Mouse (Mus musculus): ENCODE results near the gene Tor3a. TPM values are rescaled to one million over a fixed set of nuclear protein-coding genes. Genes with fewer than 3 reads are reported as not detected.
"Not testable (repeated sequence)": the region's sequence is repeated elsewhere in the genome, so short reads cannot be mapped to it uniquely, and the experiment has no call there.

Tor3a gene
- total RNA-seq, 4 experiments from 2014 or later: 5.8 to 8.1 (median 7.8) TPM

DNA sequence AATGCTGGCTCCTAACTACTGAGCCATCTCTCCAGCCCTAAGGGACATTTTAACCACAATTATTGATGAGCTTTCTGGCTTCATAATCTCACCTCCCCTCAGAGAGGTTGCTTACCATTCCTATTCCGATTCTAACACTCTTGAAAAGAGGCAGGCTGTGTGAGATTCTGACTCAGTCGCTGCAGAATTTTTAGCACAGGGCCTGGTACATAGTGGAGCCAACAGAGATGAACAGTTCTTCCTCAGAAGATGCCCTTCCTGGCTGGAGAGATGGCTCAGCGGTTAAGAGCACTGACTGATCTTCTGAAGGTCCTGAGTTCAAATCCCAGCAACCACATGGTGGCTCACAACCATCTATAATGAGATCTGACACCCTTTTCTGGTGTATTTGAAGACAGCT lies 2.2 kb downstream of the Tor3a start:
- DNase-seq (ENCODE audit: low spot score in 2 of 2): no peak

DNA sequence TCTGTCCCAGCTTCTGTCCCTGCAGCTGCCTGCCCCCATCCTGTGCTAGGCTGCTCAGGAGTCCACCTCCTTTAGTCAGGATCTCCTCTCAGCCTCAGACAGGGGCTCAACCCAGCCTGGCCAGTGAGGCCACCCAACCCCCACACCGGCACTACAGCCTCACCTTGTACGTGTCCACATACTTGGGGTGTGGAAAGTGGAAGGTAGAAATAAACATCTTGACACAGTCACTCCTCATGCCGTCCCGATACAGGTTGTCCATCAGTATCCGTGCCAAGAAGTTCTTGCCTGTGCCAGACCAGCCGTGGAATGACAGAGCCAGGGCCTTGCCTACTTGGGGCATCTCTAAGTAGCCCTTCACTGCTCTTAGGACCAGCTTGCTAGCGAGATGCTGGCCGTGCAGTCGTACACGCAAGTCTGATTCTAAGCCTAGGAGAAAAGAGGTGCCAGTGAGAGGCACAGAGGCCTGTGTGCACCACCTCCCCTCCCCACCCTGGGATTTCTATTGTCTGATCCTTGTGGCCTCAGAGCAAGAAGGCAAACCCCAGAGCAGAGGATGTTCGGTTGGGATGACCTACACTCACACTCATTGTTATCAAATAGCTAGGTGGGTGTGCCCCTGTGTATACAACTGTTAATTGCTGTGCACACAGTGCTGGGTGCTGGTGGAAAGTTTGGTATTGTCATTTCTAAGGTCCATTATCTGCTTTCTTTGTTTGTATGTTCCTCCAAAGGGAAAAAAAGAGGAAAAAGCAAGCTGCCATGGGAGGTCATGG lies 4.8 kb downstream of the Tor3a start:
- DNase-seq (ENCODE audit: low spot score in 2 of 2): no peak

DNA sequence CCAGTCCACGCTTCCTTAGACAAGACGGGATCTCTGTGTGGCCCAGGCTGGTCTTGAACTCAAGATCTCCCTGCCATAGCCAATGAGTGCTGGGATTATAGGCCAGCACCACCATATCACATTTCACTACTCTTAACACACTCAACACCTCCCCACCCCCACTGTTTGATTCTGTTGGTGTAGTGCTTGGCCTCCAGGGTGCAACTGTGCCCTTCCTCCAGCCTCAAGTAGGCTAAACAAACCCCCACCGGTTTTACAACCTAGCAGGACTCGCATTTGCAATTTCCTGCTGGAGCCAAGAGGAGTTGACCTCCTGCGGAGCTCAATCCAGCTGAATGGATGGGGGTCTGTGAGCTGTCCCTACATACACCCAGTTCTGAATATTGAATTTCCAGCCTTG lies 5.6 kb downstream of the Tor3a start:
- DNase-seq (ENCODE audit: low spot score in 2 of 2): no peak

GRCm38 (mm10) chr1:156667141-156667926 lies 6.8 kb downstream of the Tor3a start:
- peak in 1 of 2 experiments; percentile 54 for DNase-seq (ENCODE audit: low spot score in 2 of 2)

DNA sequence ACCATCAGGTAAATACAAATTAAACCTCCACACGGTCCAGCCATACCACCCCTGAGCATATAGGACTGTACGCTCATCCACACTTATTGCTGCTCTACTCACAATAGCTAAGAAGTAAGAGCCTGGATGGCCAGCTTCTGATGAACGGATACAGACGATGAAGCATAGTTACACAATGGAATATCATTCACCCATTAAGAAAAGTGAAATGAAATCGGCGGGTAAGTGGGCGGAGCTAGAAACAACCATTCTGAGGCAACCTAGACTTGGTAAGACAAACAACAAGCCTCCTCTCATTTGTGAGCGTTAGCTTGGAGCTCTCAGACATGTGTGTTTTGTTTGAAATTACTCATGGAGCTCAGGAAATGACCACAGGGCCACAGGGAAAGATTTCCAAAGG lies 8.4 kb downstream of the Tor3a start:
- no peak for DNase-seq (ENCODE audit: low spot score in 2 of 2)

DNA sequence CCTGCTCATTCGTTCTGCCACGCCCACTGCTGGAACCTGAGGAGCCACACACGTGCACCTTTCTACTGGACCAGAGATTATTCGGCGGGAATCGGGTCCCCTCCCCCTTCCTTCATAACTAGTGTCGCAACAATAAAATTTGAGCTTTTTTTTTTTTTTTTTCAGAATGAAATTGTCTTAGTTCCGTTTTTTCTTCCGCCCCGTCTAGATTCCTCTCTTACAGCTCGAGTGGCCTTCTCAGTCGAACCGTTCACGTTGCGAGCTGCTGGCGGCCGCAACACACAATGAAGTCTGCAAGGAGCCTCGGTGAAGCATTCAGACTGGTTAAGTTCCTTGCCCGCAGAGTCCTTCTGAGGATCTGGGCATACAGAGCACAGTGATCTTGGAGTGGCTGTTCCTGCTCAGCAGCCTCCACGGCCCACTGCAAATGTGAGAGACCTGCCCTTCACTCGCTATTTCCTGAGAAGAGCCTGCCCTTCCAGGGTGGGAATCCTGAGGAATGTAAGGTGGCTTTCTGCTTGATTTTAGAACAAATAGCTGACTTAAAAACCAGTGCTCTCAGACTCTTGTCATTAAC lies 13.4 kb downstream of the Tor3a start:
- DNase-seq (ENCODE audit: low spot score in 2 of 2): not testable (repeated sequence)

- no peak for DNase-seq (ENCODE audit: low spot score in 2 of 2)
Observed at GRCm38 (mm10) chr1:156659906-156660659, 14.1 kb downstream of the Tor3a start.

GRCm38 (mm10) chr1:156658676-156659075 lies 15.5 kb downstream of the Tor3a start:
- DNase-seq (ENCODE audit: low spot score in 2 of 2): no peak

DNA sequence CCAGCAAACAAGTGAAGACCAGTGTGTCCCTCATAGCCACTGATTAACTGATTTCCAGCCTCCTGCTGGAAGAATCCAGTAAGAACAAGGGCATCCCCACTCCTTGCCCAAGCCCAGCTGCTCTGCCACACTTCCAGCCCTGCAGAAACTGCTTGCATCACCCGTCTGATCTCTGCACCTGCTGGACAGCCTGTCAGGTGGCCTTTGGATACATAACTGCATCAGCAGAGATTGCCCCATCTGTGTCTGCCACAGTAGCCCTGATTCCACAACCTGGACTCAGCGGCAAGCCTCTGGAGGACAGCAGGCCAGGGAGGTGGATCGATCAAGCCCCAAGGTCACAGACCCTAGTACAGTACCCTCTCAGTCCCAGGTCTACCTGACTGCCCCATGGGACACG lies 16.6 kb downstream of the Tor3a start:
- DNase-seq (ENCODE audit: low spot score in 2 of 2): no peak

DNA sequence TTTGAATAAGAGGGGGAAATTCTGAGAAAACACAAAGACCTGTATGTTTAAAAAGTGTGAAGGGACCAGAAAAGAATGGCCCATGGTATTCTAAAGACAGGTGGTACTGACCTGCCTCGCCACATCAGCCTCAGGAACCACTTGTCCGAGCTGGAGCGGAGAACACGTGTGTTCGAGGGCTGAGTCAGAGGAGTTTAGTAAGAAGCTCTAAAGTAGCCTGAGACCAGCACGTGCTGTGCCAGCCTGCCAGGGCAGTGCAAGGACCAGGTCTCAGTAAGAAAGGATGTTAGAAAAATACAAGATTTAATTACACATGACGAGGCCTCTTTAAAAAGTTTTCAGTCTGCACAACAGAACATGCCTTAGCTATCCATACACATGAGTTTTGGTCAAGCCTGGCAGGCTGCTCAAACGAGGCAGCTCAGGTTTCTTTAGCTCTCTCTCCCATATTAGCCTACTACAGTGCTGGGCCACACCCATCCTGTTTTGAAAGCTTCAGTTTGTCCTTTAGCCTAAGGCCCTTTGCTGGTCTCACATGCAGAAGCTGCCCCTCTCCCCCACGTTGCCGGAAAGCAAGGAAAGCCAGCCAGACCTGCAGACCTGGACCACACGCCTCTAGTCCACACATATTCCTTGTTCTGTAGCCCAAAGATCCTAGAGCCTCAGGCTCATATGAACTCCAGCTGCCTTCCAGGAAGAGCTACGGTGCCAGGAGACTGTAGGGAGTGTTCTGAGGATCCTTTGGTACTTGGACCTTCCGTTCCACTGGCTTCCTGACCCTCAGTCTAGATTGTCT lies 19.2 kb downstream of the Tor3a start:
- no peak for DNase-seq (ENCODE audit: low spot score in 2 of 2)

DNA sequence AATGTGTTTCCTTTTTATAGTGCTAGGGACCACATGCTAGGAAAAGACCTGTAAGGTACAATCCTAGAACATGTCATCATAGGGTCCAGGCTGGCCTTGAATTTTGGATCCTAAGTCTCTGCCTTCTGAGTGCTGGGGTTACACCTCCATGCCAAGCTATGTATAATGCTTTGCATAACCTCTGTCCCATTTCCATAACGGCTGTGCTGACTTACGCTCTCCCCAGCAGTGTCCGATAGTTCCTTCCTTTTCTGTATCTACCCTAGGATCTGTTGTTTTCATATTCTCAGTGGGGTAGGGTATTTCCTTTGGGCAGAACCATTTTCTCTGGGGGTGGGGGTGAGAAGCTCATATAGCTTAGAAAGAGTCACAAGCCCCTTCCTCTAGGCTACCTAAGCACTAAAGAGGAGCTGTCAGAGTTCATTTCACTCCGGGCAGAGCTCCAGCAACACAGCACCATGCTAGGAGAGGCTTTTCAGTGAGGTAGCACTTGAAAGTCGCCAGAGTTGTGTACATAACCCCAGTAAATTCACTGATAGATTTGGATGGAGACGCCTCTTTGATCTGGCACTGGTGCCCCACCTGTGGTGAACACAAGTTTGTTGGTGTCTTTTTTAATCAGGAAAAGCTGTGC lies 21.9 kb downstream of the Tor3a start:
- DNase-seq (ENCODE audit: low spot score in 2 of 2): no peak

GRCm38 (mm10) chr1:156650631-156651030 lies 23.5 kb downstream of the Tor3a start:
- DNase-seq (ENCODE audit: low spot score in 2 of 2): no peak

- no peak for DNase-seq (ENCODE audit: low spot score in 2 of 2)
Observed at GRCm38 (mm10) chr1:156648705-156649104, 25.5 kb downstream of the Tor3a start.

DNA sequence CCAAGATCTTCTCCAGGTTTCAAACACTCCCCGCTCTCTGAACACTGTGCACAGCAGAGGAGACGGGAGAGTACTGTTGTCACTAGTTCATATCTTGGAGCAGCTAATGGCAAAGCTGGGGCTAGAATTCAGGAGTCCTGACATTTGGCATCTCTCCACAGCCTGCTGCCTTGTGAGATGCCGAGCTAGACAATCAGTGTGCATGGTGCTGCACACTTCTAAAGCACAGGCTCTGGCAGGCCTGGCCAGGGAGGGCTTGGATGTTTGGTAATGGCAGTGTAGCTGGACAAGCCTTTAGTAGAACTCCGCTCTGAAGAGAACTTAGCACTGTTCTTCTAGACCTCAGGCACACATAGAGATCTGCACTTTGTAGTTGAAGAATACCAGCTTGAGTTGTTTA lies 28.2 kb downstream of the Tor3a start:
- no peak for DNase-seq (ENCODE audit: low spot score in 2 of 2)

GRCm38 (mm10) chr1:156644780-156645523 lies 29.2 kb downstream of the Tor3a start:
- DNase-seq (ENCODE audit: low spot score in 2 of 2): no peak

DNA sequence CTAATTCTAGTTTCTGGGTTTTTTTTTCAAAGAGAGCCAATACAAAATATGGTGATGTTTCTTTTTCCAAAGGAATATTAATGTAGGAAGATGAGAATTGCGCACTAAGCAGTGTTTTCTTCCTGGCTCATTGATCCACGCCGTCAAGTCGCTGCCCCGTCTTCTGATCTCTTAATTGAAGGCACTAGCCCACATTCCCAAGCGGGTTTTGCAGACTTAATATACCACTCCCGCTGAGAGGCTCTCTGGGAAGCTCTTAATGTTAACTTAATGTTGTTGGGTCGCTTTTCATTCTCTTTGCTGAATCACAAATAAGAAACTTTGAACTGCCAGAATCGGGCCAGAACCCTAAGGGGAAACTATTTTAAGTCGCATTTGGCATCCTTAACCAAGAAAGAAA lies 30.1 kb downstream of the Tor3a start:
- DNase-seq (ENCODE audit: low spot score in 2 of 2): no peak

GRCm38 (mm10) chr1:156642813-156643212 lies 31.3 kb downstream of the Tor3a start:
- no peak for DNase-seq (ENCODE audit: low spot score in 2 of 2)

DNA sequence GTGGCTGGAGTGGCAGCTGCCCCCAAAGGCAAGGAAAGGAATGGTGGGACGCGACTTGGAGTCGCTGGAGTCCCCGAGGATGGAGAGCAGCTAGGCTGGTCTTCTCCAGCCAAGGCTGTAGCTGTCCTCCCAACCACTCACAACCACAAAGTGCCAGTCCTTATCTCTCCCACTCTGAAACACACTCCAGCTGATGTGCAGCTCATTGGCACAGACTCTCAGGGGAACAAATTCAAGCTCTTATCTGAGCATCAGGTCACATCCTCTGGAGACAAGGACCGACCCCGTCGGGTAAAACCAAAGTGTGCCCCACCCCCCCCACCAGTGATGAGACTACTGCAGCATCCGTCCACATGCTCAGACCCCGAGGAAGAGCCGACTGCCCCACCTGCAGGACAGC lies 32.3 kb downstream of the Tor3a start:
- no peak for DNase-seq (ENCODE audit: low spot score in 2 of 2)

DNA sequence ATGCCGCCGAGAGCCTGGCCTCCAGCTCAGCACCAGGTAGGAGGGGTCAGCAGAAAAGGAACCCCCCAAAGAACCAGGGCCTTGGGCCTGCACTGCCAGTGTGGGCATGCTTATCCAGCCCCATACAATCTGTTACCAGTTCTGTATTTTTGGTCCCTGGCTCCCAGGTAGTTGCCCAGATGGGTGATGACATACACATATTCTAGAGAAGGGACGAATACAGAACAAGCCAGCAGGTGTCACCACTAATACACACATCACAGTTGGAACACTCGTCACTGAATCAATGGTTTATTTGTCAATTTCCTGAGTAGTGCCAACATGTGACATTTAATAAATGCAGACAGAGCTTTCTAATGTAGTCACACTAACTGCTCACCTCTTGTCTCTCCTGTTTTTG lies 33.6 kb downstream of the Tor3a start:
- DNase-seq (ENCODE audit: low spot score in 2 of 2): no peak

DNA sequence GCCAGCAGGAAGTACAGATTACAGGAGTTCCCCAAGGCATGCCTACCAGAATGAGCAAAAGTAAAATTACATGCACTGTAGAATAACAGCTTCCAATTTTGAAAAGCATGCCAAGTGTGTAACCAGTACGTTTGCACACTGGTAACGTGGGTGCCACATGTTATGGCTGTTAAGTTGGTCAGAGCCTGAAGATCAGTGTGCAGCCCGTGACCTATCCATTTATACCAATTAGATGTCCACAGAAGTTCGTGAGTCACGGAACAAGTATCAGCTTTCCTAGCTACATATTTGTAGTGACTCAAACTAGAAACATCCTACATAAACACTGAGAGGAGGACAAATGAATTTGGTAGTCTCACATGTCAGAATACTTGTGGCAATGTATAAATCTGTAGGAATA lies 34.7 kb downstream of the Tor3a start:
- DNase-seq (ENCODE audit: low spot score in 2 of 2): no peak

Data from left cerebral cortex, adult 8-10 months (tissue).